Mouse (Mus musculus): ENCODE results near the gene Kcnab2.

DNA sequence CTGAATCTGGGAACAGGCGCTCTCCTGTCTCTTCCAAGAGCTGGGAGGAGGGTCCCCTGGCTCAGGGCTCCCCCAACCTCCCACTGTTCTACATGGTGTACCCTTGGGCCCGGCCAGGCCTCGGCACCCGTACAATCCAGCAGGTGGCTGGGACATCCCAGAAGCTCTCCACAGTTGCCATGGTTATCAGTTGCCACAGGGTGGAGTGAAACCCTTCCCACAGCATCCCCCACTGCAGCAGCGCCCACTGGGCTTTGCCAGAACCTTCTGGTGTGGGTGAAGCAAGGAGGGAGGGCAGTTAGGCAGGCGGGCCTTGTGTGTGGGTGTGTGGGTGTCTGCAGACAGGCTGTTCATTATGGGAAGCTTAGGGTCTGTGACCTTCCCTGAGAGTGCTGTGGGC is 9.7 kb downstream of the Kcnab2 start:
- TF ChIP-seq MAX (IDR thresholded peaks at IDR 0.05; ENCODE audit: low read length) (no peak), MAZ (IDR thresholded peaks at IDR 0.05; ENCODE audit: low read depth, low read length) (no peak), CTCF (conservative IDR thresholded peaks at IDR 0.05 in 1 of 2, IDR thresholded peaks at IDR 0.05 in 1 of 2; ENCODE audit: low read depth in 2 of 2, low read length in 2 of 2) (no peak), POLR2AphosphoS2 (IDR thresholded peaks at IDR 0.05; ENCODE audit: low read depth, low read length) (no peak), IRF4 (IDR thresholded peaks at IDR 0.05; ENCODE audit: low read depth, low read length) (no peak), ZMIZ1 (IDR thresholded peaks at IDR 0.05; ENCODE audit: low read depth, low read length) (no peak), MYC (IDR thresholded peaks at IDR 0.05; ENCODE audit: low read depth, low read length) (no peak), POLR2A (IDR thresholded peaks at IDR 0.05; ENCODE audit: low read depth, low read length) (no peak), SMC3 (IDR thresholded peaks at IDR 0.05; ENCODE audit: low read depth, low read length) (no peak)

Data from CH12.LX (cell line).